Mouse (Mus musculus) ovary, adult 18-20 months (tissue): ENCODE measurements around the gene Mpv17.

Experiments
- DNase-seq: peaks from one replicate; pipeline ENCODE4 v3.0.0; 2022; ENCODE audit warnings: low spot score, mixed read lengths

Mpv17 gene

GRCm38 (mm10) chr5:31105814-31106335 is 48.2 kb downstream of the Mpv17 start, which contains the start of gene Dnajc5g:
Dnajc5g (plus strand) TSS chr5:31106285.
- no peak for DNase-seq

- no peak for DNase-seq
These were observed 58.2 kb downstream of the Mpv17 start for GRCm38 (mm10) chr5:31095711-31096480.

- no peak for DNase-seq
These were observed 59.0 kb downstream of the Mpv17 start for GRCm38 (mm10) chr5:31094799-31095691.

GRCm38 (mm10) chr5:31094100-31094798 is 59.8 kb downstream of the Mpv17 start:
- DNase-seq = no peak

- DNase-seq = no peak
These were observed 60.7 kb downstream of the Mpv17 start for GRCm38 (mm10) chr5:31093151-31094041.

GRCm38 (mm10) chr5:31092231-31092975 is 61.6 kb downstream of the Mpv17 start:
- DNase-seq = no peak
